Mouse (Mus musculus) MEL (cell line): ENCODE data around the gene Smim4. TPM values are rescaled to one million over a fixed set of nuclear protein-coding genes. Genes with fewer than 3 reads are reported as not detected.

Experiments
- DNase-seq: peaks from one replicate; pipeline ENCODE4 v3.0.0; 2011; ENCODE audit warnings: low read depth, low spot score
- H3K27ac ChIP-seq: 2 replicates; pipeline ENCODE4 v1.5.1; 2012; ENCODE audit warnings: low read depth, mild to moderate bottlenecking, control low read depth, low read length, moderate library complexity; ENCODE audit not compliant: control insufficient read depth
- H3K27me3 ChIP-seq, 2 experiments: fragments of 150-350 bp in 1 of 2; sonication (generic) in 1 of 2; 2 replicates each; pipeline ENCODE4 v1.6.1; 2012; ENCODE audit warnings: low read length in 2 of 2, mild to moderate bottlenecking in 2 of 2, improper control_type of control experiment in 1 of 2, moderate library complexity in 1 of 2; ENCODE audit not compliant: insufficient read depth in 2 of 2, control insufficient read depth in 1 of 2
- H3K36me3 ChIP-seq, 2 experiments: 2 replicates each; pipeline ENCODE4 v1.6.1; 2012 to 2014; ENCODE audit warnings: low read length in 2 of 2, improper control_type of control experiment in 1 of 2, inconsistent platforms in 1 of 2, mild to moderate bottlenecking in 1 of 2; ENCODE audit not compliant: insufficient read depth in 2 of 2, control insufficient read depth in 1 of 2
- H3K4me1 ChIP-seq, 2 experiments: fragments of 150-350 bp in 1 of 2; sonication (generic) in 1 of 2; 2 replicates each; pipeline ENCODE4 v1.6.1; 2012; ENCODE audit warnings: low read length in 2 of 2, improper control_type of control experiment in 1 of 2, mild to moderate bottlenecking in 1 of 2; ENCODE audit not compliant: insufficient read depth in 2 of 2, control insufficient read depth in 1 of 2
- H3K4me3 ChIP-seq, 2 experiments: fragments of 150-350 bp in 1 of 2; sonication (generic) in 1 of 2; 2 replicates each; pipeline ENCODE4 v1.5.1; 2012; ENCODE audit warnings: low read depth in 2 of 2, low read length in 2 of 2, mild to moderate bottlenecking in 2 of 2, moderate library complexity in 2 of 2, control low read depth in 1 of 2, improper control_type of control experiment in 1 of 2; ENCODE audit not compliant: control insufficient read depth in 1 of 2, insufficient read depth in 1 of 2
- H3K79me2 ChIP-seq: 2 replicates; pipeline ENCODE4 v1.6.1; 2012; ENCODE audit warnings: mild to moderate bottlenecking, low read length, moderate library complexity; ENCODE audit not compliant: control insufficient read depth, poor library complexity, insufficient read depth
- H3K9ac ChIP-seq: 2 replicates; pipeline ENCODE4 v1.6.1; 2012; ENCODE audit warnings: low read depth, mild to moderate bottlenecking, control low read depth, low read length, moderate library complexity; ENCODE audit not compliant: control insufficient read depth, poor library complexity, severe bottlenecking
- H3K9me3 ChIP-seq: fragments of 150-350 bp; sonication (generic); replicated peaks from 2 replicates; pipeline ENCODE4 v1.6.1; 2012; ENCODE audit warnings: mild to moderate bottlenecking, low read length, improper control_type of control experiment, moderate library complexity; ENCODE audit not compliant: insufficient read depth
- BHLHE40 ChIP-seq: IDR thresholded peaks from 2 replicates; pipeline ENCODE4 v1.6.1; 2012; ENCODE audit warnings: low read depth, mild to moderate bottlenecking, inconsistent platforms, low read length, improper control_type of control experiment, borderline replicate concordance
- CHD1 ChIP-seq: IDR thresholded peaks from 2 replicates; pipeline ENCODE4 v1.6.1; 2012; ENCODE audit warnings: low read depth, mild to moderate bottlenecking, inconsistent platforms, low read length, improper control_type of control experiment
- CHD2 ChIP-seq: IDR thresholded peaks from 2 replicates; pipeline ENCODE4 v1.6.1; 2011; ENCODE audit warnings: low read length, improper control_type of control experiment
- EP300 ChIP-seq, 2 experiments: IDR thresholded peaks; 2 replicates each; pipeline ENCODE4 v1.6.1; 2011; ENCODE audit warnings: improper control_type of control experiment in 2 of 2, low read length in 2 of 2, low read depth in 1 of 2, mild to moderate bottlenecking in 1 of 2
- GABPA ChIP-seq: IDR thresholded peaks from 2 replicates; pipeline ENCODE4 v1.6.1; 2012; ENCODE audit warnings: low read depth, mild to moderate bottlenecking, inconsistent platforms, low read length, improper control_type of control experiment, moderate library complexity
- HCFC1 ChIP-seq: IDR thresholded peaks from 2 replicates; pipeline ENCODE4 v1.6.1; 2012; ENCODE audit warnings: low read depth, mild to moderate bottlenecking, inconsistent platforms, low read length, improper control_type of control experiment, moderate library complexity
- JUND ChIP-seq: IDR thresholded peaks from 2 replicates; pipeline ENCODE4 v1.6.1; 2011; ENCODE audit warnings: low read depth, mild to moderate bottlenecking, improper control_type of control experiment, low read length
- MAFK ChIP-seq: IDR thresholded peaks from 2 replicates; pipeline ENCODE4 v1.6.1; 2011; ENCODE audit warnings: low read depth, mild to moderate bottlenecking, low read length, improper control_type of control experiment, borderline replicate concordance
- MAZ ChIP-seq: IDR thresholded peaks from 2 replicates; pipeline ENCODE4 v1.6.1; 2012; ENCODE audit warnings: low read depth, mild to moderate bottlenecking, inconsistent platforms, low read length, improper control_type of control experiment
- MXI1 ChIP-seq: IDR thresholded peaks from 2 replicates; pipeline ENCODE4 v1.6.1; 2011; ENCODE audit warnings: mild to moderate bottlenecking, low read depth, low read length, improper control_type of control experiment
- MYB ChIP-seq: IDR thresholded peaks from 2 replicates; pipeline ENCODE4 v1.6.1; 2011; ENCODE audit warnings: mild to moderate bottlenecking, low read depth, low read length, improper control_type of control experiment
- NELFE ChIP-seq: IDR thresholded peaks from 2 replicates; pipeline ENCODE4 v1.6.1; 2011; ENCODE audit warnings: low read depth, low read length, improper control_type of control experiment
- POLR2A ChIP-seq, 2 experiments: IDR thresholded peaks; 2 replicates each; pipeline ENCODE4 v1.6.1; 2011 to 2012; ENCODE audit warnings: low read length in 2 of 2, mild to moderate bottlenecking in 2 of 2, control low read depth in 1 of 2, improper control_type of control experiment in 1 of 2, low read depth in 1 of 2, moderate library complexity in 1 of 2; ENCODE audit not compliant: control insufficient read depth in 1 of 2, insufficient read depth in 1 of 2, poor library complexity in 1 of 2
- POLR2AphosphoS2 ChIP-seq: IDR thresholded peaks from 2 replicates; pipeline ENCODE4 v1.6.1; 2011; ENCODE audit warnings: low read length, improper control_type of control experiment
- RAD21 ChIP-seq: IDR thresholded peaks from 2 replicates; pipeline ENCODE4 v1.6.1; 2011; ENCODE audit warnings: mild to moderate bottlenecking, low read depth, low read length, improper control_type of control experiment
- RCOR1 ChIP-seq: IDR thresholded peaks from 2 replicates; pipeline ENCODE4 v1.6.1; 2012; ENCODE audit warnings: low read depth, mild to moderate bottlenecking, inconsistent platforms, low read length, improper control_type of control experiment
- SIN3A ChIP-seq: IDR thresholded peaks from 2 replicates; pipeline ENCODE4 v1.6.1; 2012; ENCODE audit warnings: low read length, improper control_type of control experiment, inconsistent platforms
- SMC3 ChIP-seq: IDR thresholded peaks from 2 replicates; pipeline ENCODE4 v1.6.1; 2011; ENCODE audit warnings: low read depth, low read length, improper control_type of control experiment
- TAL1 ChIP-seq: IDR thresholded peaks from 2 replicates; pipeline ENCODE4 v1.6.1; 2012; ENCODE audit warnings: mild to moderate bottlenecking, inconsistent platforms, low read length, moderate library complexity, mixed read lengths
- TCF12 ChIP-seq: IDR thresholded peaks from 2 replicates; pipeline ENCODE4 v1.6.1; 2014; ENCODE audit warnings: low read depth, mild to moderate bottlenecking, inconsistent platforms, low read length, improper control_type of control experiment, moderate library complexity
- UBTF ChIP-seq: IDR thresholded peaks from 2 replicates; pipeline ENCODE4 v1.6.1; 2012; ENCODE audit warnings: low read depth, mild to moderate bottlenecking, inconsistent platforms, low read length, improper control_type of control experiment, moderate library complexity, borderline replicate concordance; ENCODE audit not compliant: insufficient read depth
- USF1 ChIP-seq: IDR thresholded peaks from 2 replicates; pipeline ENCODE4 v1.6.1; 2014; ENCODE audit warnings: low read depth, mild to moderate bottlenecking, inconsistent platforms, low read length, improper control_type of control experiment, moderate library complexity
- USF2 ChIP-seq, 2 experiments: IDR thresholded peaks; 2 replicates each; pipeline ENCODE4 v1.6.1; 2011 to 2012; ENCODE audit warnings: improper control_type of control experiment in 2 of 2, low read length in 2 of 2, borderline replicate concordance in 1 of 2, inconsistent platforms in 1 of 2, low read depth in 1 of 2, mild to moderate bottlenecking in 1 of 2; ENCODE audit not compliant: insufficient read depth in 1 of 2
- polyA plus RNA-seq, 2 experiments: library from polyadenylated mRNA; stranded (reverse) in 1 of 2; unstranded in 1 of 2; fragments of >175 nt in 1 of 2; fragments of >200 nt in 1 of 2; gene quantifications; 2 replicates each; pipeline versions ENCODE4 v1.2.1 to v1.2.4; 2012; ENCODE audit warnings: low replicate concordance in 2 of 2, low read depth in 1 of 2; ENCODE audit not compliant: insufficient read length in 2 of 2, insufficient read depth in 1 of 2, missing spikeins in 1 of 2
- total RNA-seq: library from RNA; depleted of rRNA; stranded (reverse); fragments of 300-350 nt; gene quantifications from 2 replicates; pipeline ENCODE4 v1.2.3, GENCODE M21; 2012

Gene Smim4
- total and polyA plus RNA-seq, 3 experiments = 87.8 to 122 TPM; not detected in 1

GRCm38 (mm10) chr14:31105156-31105555, 23.6 kb downstream of the Smim4 start:
- H3K36me3 ChIP-seq = peaks cover 2 to 25% of the 10 kb centered on the region in 2 experiments
- H3K27ac ChIP-seq = no peak overlapping the region
- H3K79me2 ChIP-seq = no peaks in the 10 kb centered on the region
- no peak overlapping the region for H3K4me3 ChIP-seq
- no peaks in the 10 kb centered on the region for H3K27me3 ChIP-seq
- peaks cover 0 to 1% of the 10 kb centered on the region in 2 experiments; a peak in 2 of 4 replicates for H3K4me1 ChIP-seq
- H3K9ac ChIP-seq = no peak overlapping the region
- DNase-seq = no peak
- no peaks in the 10 kb centered on the region for H3K9me3 ChIP-seq
- no peak for TF ChIP-seq SIN3A
- TF ChIP-seq TAL1 = no peak
- TF ChIP-seq MXI1 = no peak
- no peak for TF ChIP-seq BHLHE40
- no peak for TF ChIP-seq UBTF
- TF ChIP-seq USF1 = no peak
- TF ChIP-seq MAFK = no peak
- TF ChIP-seq POLR2AphosphoS2 = no peak
- no peak for TF ChIP-seq POLR2A (IDR thresholded peaks at IDR 0.05; ENCODE audit: control insufficient read depth in 1 of 2, insufficient read depth in 1 of 2, low read depth in 1 of 2, low read length in 2 of 2, poor library complexity in 1 of 2)

- H3K9ac ChIP-seq = no peak overlapping the region
- DNase-seq = peak; percentile 18
- no peaks in the 10 kb centered on the region for H3K4me1 ChIP-seq
- no peaks in the 10 kb centered on the region for H3K79me2 ChIP-seq
- H3K9me3 ChIP-seq = no peaks in the 10 kb centered on the region
- TF ChIP-seq CHD1 (no peak), USF2 (IDR thresholded peaks at IDR 0.05; ENCODE audit: borderline replicate concordance in 1 of 2, insufficient read depth in 1 of 2, low read depth in 1 of 2, low read length in 2 of 2) (no peak), MYB (no peak), MXI1 (no peak), GABPA (no peak), SMC3 (no peak), RAD21 (no peak), JUND (no peak), MAZ (no peak), EP300 (IDR thresholded peaks at IDR 0.05; ENCODE audit: low read depth in 1 of 2, low read length in 2 of 2) (no peak), POLR2A (IDR thresholded peaks at IDR 0.05; ENCODE audit: control insufficient read depth in 1 of 2, insufficient read depth in 1 of 2, low read depth in 1 of 2, low read length in 2 of 2, poor library complexity in 1 of 2) (no peak), HCFC1 (no peak), UBTF (no peak), SIN3A (no peak), BHLHE40 (no peak), RCOR1 (no peak), NELFE (no peak), CHD2 (no peak), TCF12 (no peak)
- TF ChIP-seq, all 39 proteins: peak for 0
- peaks cover 0 to 25% of the 10 kb centered on the region in 2 experiments; a peak in 3 of 4 replicates for H3K36me3 ChIP-seq
- H3K27me3 ChIP-seq = no peaks in the 10 kb centered on the region
- H3K27ac ChIP-seq = no peak overlapping the region
- H3K4me3 ChIP-seq = no peak overlapping the region
These were observed 38.8 kb downstream of the Smim4 start for GRCm38 (mm10) chr14:31089918-31090317.
